Mouse (Mus musculus) megakaryocyte, embryonic 14.5 days (primary cell): ENCODE data around the gene Rbm47.

Experiments
- FLI1 ChIP-seq: IDR thresholded peaks from 2 replicates; pipeline ENCODE4 v1.6.1; 2012; ENCODE audit warnings: low read length, inconsistent platforms, mixed read lengths
- GATA1 ChIP-seq: IDR thresholded peaks from 3 replicates; pipeline ENCODE4 v1.6.1; 2012; ENCODE audit warnings: mixed read lengths, low read length, inconsistent platforms, borderline replicate concordance

DNA sequence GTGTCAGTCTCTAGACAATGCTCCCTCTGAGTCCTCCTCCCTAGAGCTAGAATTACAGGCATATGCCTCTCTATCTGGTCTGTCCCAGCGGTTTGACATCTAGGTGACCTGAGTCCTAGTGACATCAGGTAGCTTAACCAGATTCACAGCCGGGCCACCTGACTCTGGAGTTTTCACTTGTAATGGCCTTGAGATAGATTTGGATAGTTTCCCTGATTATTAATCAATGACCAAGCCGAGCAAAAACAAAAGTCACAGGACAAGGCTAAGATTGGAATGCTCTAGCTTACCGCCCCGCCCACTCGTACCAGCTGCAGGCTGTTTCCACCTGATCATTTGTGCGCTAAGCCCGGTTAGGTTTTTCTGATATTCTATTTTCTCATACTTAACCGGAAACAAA is 2.3 kb downstream of the Rbm47 start:
- no peak for TF ChIP-seq FLI1
- TF ChIP-seq GATA1 = no peak
